Mouse (Mus musculus): Measurements from ENCODE around the gene Nploc4.

DNA sequence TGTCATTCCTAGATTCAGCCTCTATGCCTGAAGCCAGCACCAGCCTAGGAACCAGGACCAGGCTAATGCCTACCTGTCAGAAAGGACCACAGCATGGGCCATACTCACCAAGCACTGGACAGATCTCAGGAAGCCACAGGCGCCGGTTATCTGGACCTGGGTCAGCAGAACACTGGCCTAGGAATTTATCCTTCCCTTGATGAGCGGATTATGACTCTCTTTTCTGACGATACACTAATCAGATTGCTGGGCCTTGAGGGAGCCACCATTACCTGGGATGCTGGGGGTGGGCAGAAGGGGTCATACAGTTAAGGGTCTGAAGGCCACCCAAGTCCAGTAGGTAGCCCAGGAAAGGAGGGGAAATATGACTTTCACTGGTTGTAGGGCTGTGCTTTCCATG lies 15.8 kb upstream of the Nploc4 start, which contains the start of gene Pde6g:
- TF ChIP-seq CTCF (IDR thresholded peaks at IDR 0.05; ENCODE audit: control insufficient read depth, insufficient read depth, insufficient read length) (no peak), USF1 (IDR thresholded peaks at IDR 0.05; ENCODE audit: low read depth) (no peak), MYOG (IDR thresholded peaks at IDR 0.05; ENCODE audit: control insufficient read depth, extremely low read depth, insufficient read length) (no peak), MYOD1 (IDR thresholded peaks at IDR 0.05; ENCODE audit: control insufficient read depth, insufficient read length, low read depth) (no peak), MAX (IDR thresholded peaks at IDR 0.05) (no peak), CEBPB (IDR thresholded peaks at IDR 0.05; ENCODE audit: low read depth) (no peak), FOSL1 (IDR thresholded peaks at IDR 0.05; ENCODE audit: insufficient read depth, low read length, poor library complexity, severe bottlenecking) (no peak)

Measured in C2C12 (cell line).